21 mouse cellular contexts compared by ENCODE assay signal in genomic region chr9:73073169-73073568, GRCm38 (mm10). TPM values are rescaled to one million over a fixed set of nuclear protein-coding genes. Genes with fewer than 3 reads are reported as not detected.
A peak's percentile ranks its signal among the peaks of the same experiment; 100 is the strongest.
DNase-seq lines count a peak whose midpoint lies in the region; ATAC-seq and TF ChIP-seq lines count a peak whose summit lies in the region.
"Had no signal": no experiment of that assay in that cellular context is flagged by ENCODE, and none has a peak within 500 bp of the region (broad histone marks: within the 10 kb centered on the region; RNA-seq: fewer than 3 reads in every experiment).

No protein-coding gene starts in this region.

- H3K27ac ChIP-seq in liver, embryonic 15.5 days (replicated peaks), result peak overlapping the region; percentile 21; the same call in 1 of the 2 replicates
- no peak overlapping the region for H3K27ac ChIP-seq in hindbrain, postnatal 0 days
- H3K27ac ChIP-seq in forebrain, postnatal 0 days (ENCODE audit: low read depth, low read length), result no peak overlapping the region
- H3K27ac ChIP-seq: hindbrain, embryonic 12.5 days; kidney, postnatal 0 days; layer of hippocampus, adult 2 months; midbrain, embryonic 12.5 days; neural tube, embryonic 15.5 days had no signal

- H3K27me3 ChIP-seq in liver, embryonic 15.5 days, result no peaks in the 10 kb centered on the region
- H3K27me3 ChIP-seq in hindbrain, postnatal 0 days (ENCODE audit: insufficient read depth, low read length), result no peaks in the 10 kb centered on the region
- no peaks in the 10 kb centered on the region for H3K27me3 ChIP-seq in forebrain, postnatal 0 days (ENCODE audit: insufficient read depth, low read length)
- H3K27me3 ChIP-seq: hindbrain, embryonic 12.5 days; midbrain, embryonic 12.5 days; neural tube, embryonic 15.5 days had no signal

- H3K4me1 ChIP-seq in liver, embryonic 15.5 days (replicated peaks), result peaks cover 7% of the 10 kb centered on the region
- no peaks in the 10 kb centered on the region for H3K4me1 ChIP-seq in hindbrain, postnatal 0 days (ENCODE audit: insufficient read depth, low read length)
- H3K4me1 ChIP-seq in forebrain, postnatal 0 days (ENCODE audit: insufficient read depth), result no peaks in the 10 kb centered on the region
- H3K4me1 ChIP-seq: midbrain, embryonic 12.5 days had no signal

- no peak for TF ChIP-seq CTCF in hindbrain, postnatal 0 days (IDR thresholded peaks at IDR 0.05; ENCODE audit: low read depth)
- no peak for TF ChIP-seq CTCF in forebrain, postnatal 0 days (IDR thresholded peaks at IDR 0.05; ENCODE audit: low read depth)

- 34% methylated on average over 5 of the region's 5 CpGs for WGBS in liver, embryonic 15.5 days (ENCODE audit: insufficient replicate concordance)
- WGBS in hindbrain, postnatal 0 days, result 92% methylated on average over 5 of the region's 5 CpGs
- WGBS in forebrain, postnatal 0 days, result 92% methylated on average over 5 of the region's 5 CpGs

- no peaks in the 10 kb centered on the region for H3K36me3 ChIP-seq in liver, embryonic 15.5 days (replicated peaks)
- H3K36me3 ChIP-seq in hindbrain, postnatal 0 days (ENCODE audit: insufficient read depth, low read length), result no peaks in the 10 kb centered on the region
- H3K36me3 ChIP-seq in forebrain, postnatal 0 days (ENCODE audit: insufficient read depth), result no peaks in the 10 kb centered on the region
- H3K36me3 ChIP-seq: hindbrain, embryonic 12.5 days; midbrain, embryonic 12.5 days; neural tube, embryonic 15.5 days had no signal

- no peaks in the 10 kb centered on the region for H3K9me3 ChIP-seq in liver, embryonic 15.5 days (replicated peaks)
- H3K9me3 ChIP-seq in hindbrain, postnatal 0 days (ENCODE audit: low read length), result 0 out of 2 replicates have a peak, but pooled peaks cover 2% of the 10 kb centered on the region
- H3K9me3 ChIP-seq in forebrain, postnatal 0 days (ENCODE audit: low read length), result no peaks in the 10 kb centered on the region
- H3K9me3 ChIP-seq: hindbrain, embryonic 12.5 days; midbrain, embryonic 12.5 days; neural tube, embryonic 15.5 days had no signal

- H3K4me3 ChIP-seq in liver, embryonic 15.5 days (replicated peaks), result no peak overlapping the region
- H3K4me3 ChIP-seq in hindbrain, postnatal 0 days (ENCODE audit: low read length), result no peak overlapping the region
- H3K4me3 ChIP-seq in forebrain, postnatal 0 days (ENCODE audit: low read depth, low read length), result no peak overlapping the region
- H3K4me3 ChIP-seq: hindbrain, embryonic 12.5 days; layer of hippocampus, adult 2 months; midbrain, embryonic 12.5 days; neural tube, embryonic 15.5 days had no signal

- no peak overlapping the region for H3K9ac ChIP-seq in liver, embryonic 15.5 days
- H3K9ac ChIP-seq in hindbrain, postnatal 0 days (replicated peaks; ENCODE audit: low read length), result no peak overlapping the region
- no peak overlapping the region for H3K9ac ChIP-seq in forebrain, postnatal 0 days
- H3K9ac ChIP-seq: hindbrain, embryonic 12.5 days; midbrain, embryonic 12.5 days; neural tube, embryonic 15.5 days had no signal

- DNase-seq in liver, result no peak
- DNase-seq in naive thymus-derived CD4-positive, alpha-beta T cell, adult 2 months (ENCODE audit: low read depth), result peak; percentile 76
- peak; percentile 58 for DNase-seq in thymus, postnatal 25 days
- no peak for DNase-seq in hindbrain, postnatal 0 days (ENCODE audit: low spot score)
- no peak for DNase-seq in urinary bladder, postnatal 4 days (ENCODE audit: low spot score in 2 of 2)
- DNase-seq in forebrain, postnatal 0 days, result no peak
- DNase-seq: cerebellum, adult 9-11 months; heart, adult 11 months; lung, adult 18-20 months had no signal

- H3K4me2 ChIP-seq in liver, embryonic 15.5 days, result no peak overlapping the region
- no peak overlapping the region for H3K4me2 ChIP-seq in hindbrain, postnatal 0 days (ENCODE audit: low read depth, low read length)
- no peak overlapping the region for H3K4me2 ChIP-seq in forebrain, postnatal 0 days (ENCODE audit: low read depth)
- H3K4me2 ChIP-seq: hindbrain, embryonic 12.5 days; midbrain, embryonic 12.5 days; neural tube, embryonic 15.5 days had no signal

- ATAC-seq in liver, embryonic 15.5 days (ENCODE audit: insufficient read depth), result no peak
- peak; percentile 19; the same call in 1 of the 2 replicates for ATAC-seq in common myeloid progenitor, adult 5-6 weeks (replicated peaks; ENCODE audit: low read depth, poor library complexity, severe bottlenecking)
- no peak for ATAC-seq in hindbrain, postnatal 0 days
- ATAC-seq in forebrain, postnatal 0 days, result no peak
- ATAC-seq: intestine, postnatal 0 days had no signal

RNA-seq across cellular contexts. Expression of gene Khdc3, which starts 28.5 kb away (rescaled TPM):
- polyA plus RNA-seq in liver, embryonic 15.5 days (2015; fragmentation: Nextera tagmentation; extraction: Ambion mirVana), result 0.05 TPM in 1 of 2 replicates, not detected in the other
- not detected in 2 replicates for total RNA-seq in common myeloid progenitor, adult 5-6 weeks (2017)
- not detected in 2 replicates for total RNA-seq in hindbrain, postnatal 0 days (2014; rRNA removed)
- polyA plus RNA-seq in hindbrain, postnatal 0 days (2015; fragmentation: Nextera tagmentation; extraction: Ambion mirVana), result 0.21 and 0.26 TPM in 2 replicates
- 1.1 TPM in 1 of 2 replicates, not detected in the other for total RNA-seq in forebrain, postnatal 0 days (2014; rRNA removed)
- 0.08 TPM in 1 of 2 replicates, not detected in the other for polyA plus RNA-seq in forebrain, postnatal 0 days (2015; fragmentation: Nextera tagmentation; extraction: Ambion mirVana)
- polyA plus RNA-seq: heart, embryonic 14.5 days; limb, embryonic 11.5 days; midbrain, embryonic 12.5 days had no signal

RNA-seq across cellular contexts. Expression of gene Rab27a, which starts 28.5 kb away (rescaled TPM):
- polyA plus RNA-seq in liver, embryonic 15.5 days (2015; fragmentation: Nextera tagmentation; extraction: Ambion mirVana), result 6.6 and 7.5 TPM in 2 replicates
- 55.6 and 67.6 TPM in 2 replicates for total RNA-seq in common myeloid progenitor, adult 5-6 weeks (2017)
- total RNA-seq in hindbrain, postnatal 0 days (2014; rRNA removed), result 3.6 and 5.3 TPM in 2 replicates
- polyA plus RNA-seq in hindbrain, postnatal 0 days (2015; fragmentation: Nextera tagmentation; extraction: Ambion mirVana), result 3.8 TPM in 2 replicates
- 3.9 and 5.6 TPM in 2 replicates for total RNA-seq in forebrain, postnatal 0 days (2014; rRNA removed)
- 1.1 and 2.3 TPM in 2 replicates for polyA plus RNA-seq in forebrain, postnatal 0 days (2015; fragmentation: Nextera tagmentation; extraction: Ambion mirVana)

RNA-seq across cellular contexts. Expression of gene Gm20509, which starts 29.1 kb away (rescaled TPM):
- not detected in 2 replicates for polyA plus RNA-seq in liver, embryonic 15.5 days (2015; fragmentation: Nextera tagmentation; extraction: Ambion mirVana)
- total RNA-seq in common myeloid progenitor, adult 5-6 weeks (2017), result not detected in 2 replicates
- total RNA-seq in hindbrain, postnatal 0 days (2014; rRNA removed), result not detected in 2 replicates
- polyA plus RNA-seq in hindbrain, postnatal 0 days (2015; fragmentation: Nextera tagmentation; extraction: Ambion mirVana), result 0.18 TPM in 1 of 2 replicates, not detected in the other
- total RNA-seq in forebrain, postnatal 0 days (2014; rRNA removed), result not detected in 2 replicates
- not detected in 2 replicates for polyA plus RNA-seq in forebrain, postnatal 0 days (2015; fragmentation: Nextera tagmentation; extraction: Ambion mirVana)
- total RNA-seq: adrenal gland, postnatal 4 days had no signal
- polyA plus RNA-seq: embryonic facial prominence, embryonic 14.5 days; heart, embryonic 14.5 days; hindbrain, embryonic 12.5 days; intestine, postnatal 0 days; kidney, postnatal 0 days; limb, embryonic 11.5 days; midbrain, embryonic 12.5 days; neural tube, embryonic 15.5 days had no signal

RNA-seq across cellular contexts. Expression of gene Pigb, which starts 33.0 kb away (rescaled TPM):
- polyA plus RNA-seq in liver, embryonic 15.5 days (2015; fragmentation: Nextera tagmentation; extraction: Ambion mirVana), result 4.3 and 4.6 TPM in 2 replicates
- total RNA-seq in common myeloid progenitor, adult 5-6 weeks (2017), result 15.6 and 17.4 TPM in 2 replicates
- 16.4 and 20.1 TPM in 2 replicates for total RNA-seq in hindbrain, postnatal 0 days (2014; rRNA removed)
- 8.9 and 9.0 TPM in 2 replicates for polyA plus RNA-seq in hindbrain, postnatal 0 days (2015; fragmentation: Nextera tagmentation; extraction: Ambion mirVana)
- 8.2 and 10.3 TPM in 2 replicates for total RNA-seq in forebrain, postnatal 0 days (2014; rRNA removed)
- polyA plus RNA-seq in forebrain, postnatal 0 days (2015; fragmentation: Nextera tagmentation; extraction: Ambion mirVana), result 7.8 and 10.0 TPM in 2 replicates

RNA-seq across cellular contexts. Expression of gene Rsl24d1, which starts 40.1 kb away (rescaled TPM):
- polyA plus RNA-seq in liver, embryonic 15.5 days (2015; fragmentation: Nextera tagmentation; extraction: Ambion mirVana), result 40.0 and 41.0 TPM in 2 replicates
- total RNA-seq in common myeloid progenitor, adult 5-6 weeks (2017), result 217 and 257 TPM in 2 replicates
- total RNA-seq in hindbrain, postnatal 0 days (2014; rRNA removed), result 54.1 and 59.4 TPM in 2 replicates
- polyA plus RNA-seq in hindbrain, postnatal 0 days (2015; fragmentation: Nextera tagmentation; extraction: Ambion mirVana), result 102 and 106 TPM in 2 replicates
- total RNA-seq in forebrain, postnatal 0 days (2014; rRNA removed), result 88.2 and 99.1 TPM in 2 replicates
- 115 and 119 TPM in 2 replicates for polyA plus RNA-seq in forebrain, postnatal 0 days (2015; fragmentation: Nextera tagmentation; extraction: Ambion mirVana)

Comparison
In these comparisons a context has a peak if more than half of its experiments do, and no peak if none do; other contexts are left out.
1. DNase-seq: peak in naive thymus-derived CD4-positive, alpha-beta T cell, adult 2 months (single experiment) and thymus, postnatal 25 days (single experiment); none in liver (single experiment), hindbrain, postnatal 0 days (single experiment), urinary bladder, postnatal 4 days (0 of 2) and forebrain, postnatal 0 days (single experiment).